Mouse (Mus musculus) adrenal gland, adult 8-10 months (tissue): Measurements from ENCODE around the gene Nt5c3. TPM values are rescaled to one million over a fixed set of nuclear protein-coding genes. Genes with fewer than 3 reads are reported as not detected.
A peak's percentile ranks its signal among the peaks of the same experiment; 100 is the strongest.

ENCODE experiments used
- DNase-seq: peaks from one replicate; pipeline ENCODE4 v3.0.0; 2022
- total RNA-seq, 4 experiments: library from RNA; stranded (reverse); gene quantifications; 2 replicates each; pipeline ENCODE4 v1.2.4; 2022

Gene Nt5c3
- total RNA-seq, 4 experiments from 2014 or later, result 24.7 to 34.6 (median 29.4) TPM

GRCm38 (mm10) chr6:56835532-56835931, 88.2 kb downstream of the Nt5c3 start:
- no peak for DNase-seq

- DNase-seq, result no peak
Observed at GRCm38 (mm10) chr6:56834769-56835168, 89.0 kb downstream of the Nt5c3 start.

GRCm38 (mm10) chr6:56832830-56833229, 90.9 kb downstream of the Nt5c3 start:
- no peak for DNase-seq

GRCm38 (mm10) chr6:56832407-56832796, 91.3 kb downstream of the Nt5c3 start:
- DNase-seq, result peak; percentile 7

Other genes starting within 250 kb of the Nt5c3 start
- 10 to 100 TPM; 20.1 to 25.2 (median 23.4) TPM for gene Lsm5, start 219.2 kb downstream of the Nt5c3 start, total RNA-seq
- gene Avl9, start 209.0 kb downstream of the Nt5c3 start, total RNA-seq, result 10 to 100 TPM; 29.5 to 36.6 (median 31.3) TPM
- gene Kbtbd2, start 126.1 kb downstream of the Nt5c3 start, total RNA-seq, result 10 to 100 TPM; 31.8 to 37.0 (median 33.8) TPM
- 100 to 1,000 TPM in 1 of 4 experiments, 10 to 100 TPM in 3; 72.5 to 109 (median 90.2) TPM for gene Fkbp9, start 91.9 kb downstream of the Nt5c3 start, total RNA-seq
- gene Vmn1r4, start 83 bp upstream of the Nt5c3 start, total RNA-seq, result 1 to 10 TPM in 1 of 4 experiments, under 1 TPM in 3; 0.46 to 1.1 (median 0.52) TPM
- not detected for gene Vmn1r5, start 46.3 kb upstream of the Nt5c3 start, total RNA-seq
- under 1 TPM in 1 of 4 experiments, not detected in 3; 0.03 TPM for gene Vmn1r6, start 73.3 kb upstream of the Nt5c3 start, total RNA-seq
- gene Vmn1r7, start 101.4 kb upstream of the Nt5c3 start, total RNA-seq, result not detected
- gene Vmn1r8, start 108.4 kb upstream of the Nt5c3 start, total RNA-seq, result not detected
- not detected for gene Vmn1r9, start 142.9 kb upstream of the Nt5c3 start, total RNA-seq
- gene Vmn1r10, start 185.5 kb upstream of the Nt5c3 start, total RNA-seq, result not detected
- not detected for gene Vmn1r11, start 209.5 kb upstream of the Nt5c3 start, total RNA-seq
- gene Vmn1r12, start 233.0 kb upstream of the Nt5c3 start, total RNA-seq, result not detected